Mouse (Mus musculus): ENCODE measurements at regions not wholly inside any gene's neighbourhood (a gene's known extent, or its start where the extent isn't known, plus 50 kb on each side); places are given as distances from the start of the nearest gene placed in this dataset.

DNA sequence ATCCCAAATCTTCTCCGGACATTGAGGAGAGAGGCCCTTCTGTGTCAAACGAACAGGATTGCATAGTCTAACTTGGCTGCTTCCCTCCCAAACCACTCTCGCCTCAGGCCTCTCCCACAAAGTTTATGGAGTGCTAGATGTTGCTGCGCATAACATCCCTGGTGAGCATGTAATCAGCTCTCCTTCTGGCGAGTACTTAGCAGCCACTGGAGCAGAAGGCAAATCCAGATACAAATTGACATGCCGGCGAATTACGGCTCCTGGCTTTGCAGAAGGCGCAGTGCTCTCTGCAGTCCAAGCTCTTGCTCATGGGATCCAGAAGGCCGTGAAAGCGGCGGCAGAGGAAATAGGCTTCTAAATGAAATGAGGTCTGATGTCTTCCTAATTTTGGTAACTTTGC, 338.2 kb upstream of the Gm6657 start:
- no peak for TF ChIP-seq CTCF (IDR thresholded peaks at IDR 0.05; ENCODE audit: insufficient read depth, low read length)
- TF ChIP-seq POLR2A (IDR thresholded peaks at IDR 0.05; ENCODE audit: borderline replicate concordance, extremely low read depth, low read depth, low read length): no peak

Data from lung, adult 2 months (tissue).